Mouse (Mus musculus): ENCODE measurements around the gene Sema6d.

The Sema6d gene

DNA sequence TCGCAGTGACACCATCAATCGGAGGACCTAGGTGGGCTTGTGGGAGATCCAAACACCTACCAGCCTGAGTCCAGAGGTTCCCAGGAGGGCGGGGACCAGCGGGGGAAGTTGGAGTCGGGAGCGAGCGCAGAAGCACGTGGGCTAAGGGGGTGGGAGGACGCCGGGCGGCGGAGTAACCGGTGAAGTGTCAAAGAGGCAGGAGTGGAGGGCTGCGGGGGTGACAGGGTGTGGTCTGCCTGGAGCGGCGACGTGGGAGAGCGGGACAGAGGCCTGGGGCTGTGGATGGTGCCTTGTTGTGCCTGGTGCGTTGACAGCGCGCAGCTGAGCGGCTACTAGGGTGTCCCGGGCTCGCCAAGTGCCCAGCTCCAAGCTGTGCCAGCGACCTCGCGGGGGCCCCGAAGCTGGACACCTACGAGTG, at the start of gene Sema6d:
Gene Sema6d (plus strand): TSS at position 157 of the 418 bp plus-strand sequence.
- peak in 1 of 2 experiments; percentile 30 for DNase-seq (ENCODE audit: low spot score in 2 of 2)

DNA sequence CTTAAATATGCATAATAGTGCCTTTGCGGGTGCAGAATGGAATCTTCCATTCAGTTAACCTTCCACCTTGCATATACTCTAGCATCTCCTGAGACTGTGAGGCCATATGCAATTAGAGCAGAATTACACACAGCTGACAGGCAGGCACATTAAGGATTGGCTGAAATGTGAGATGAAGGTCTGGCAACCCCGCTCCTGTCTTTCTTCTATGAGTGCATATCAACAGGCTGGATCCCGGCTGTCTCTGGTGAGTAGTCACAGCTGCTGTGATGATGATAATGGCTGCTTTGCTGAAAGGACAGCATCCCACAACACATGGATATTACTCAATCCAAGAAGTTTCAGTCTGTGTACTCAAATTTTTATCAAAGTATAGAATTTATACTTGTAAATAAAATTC, 29.9 kb upstream of the Sema6d start:
- no peak for DNase-seq (ENCODE audit: low spot score in 2 of 2)

DNA sequence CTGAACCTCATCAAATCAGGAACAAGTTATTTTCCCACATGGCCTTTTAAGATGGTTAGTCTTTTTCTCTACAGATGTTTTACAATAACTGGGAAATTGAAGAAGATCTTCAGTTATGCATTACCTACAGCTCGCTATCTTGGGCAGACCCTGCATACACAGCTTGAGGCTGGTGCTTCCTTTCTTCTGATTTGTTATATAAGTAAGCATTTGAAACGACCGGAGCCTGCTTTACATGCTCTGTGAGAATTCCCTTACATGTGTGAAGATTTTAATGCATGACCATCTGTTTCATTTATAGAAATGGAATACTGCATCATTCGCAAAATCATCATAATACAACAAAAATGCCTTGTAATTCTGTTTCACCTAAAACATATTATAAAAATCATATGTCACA, 21.4 kb upstream of the Sema6d start:
- no peak for DNase-seq (ENCODE audit: low spot score in 2 of 2)

DNA sequence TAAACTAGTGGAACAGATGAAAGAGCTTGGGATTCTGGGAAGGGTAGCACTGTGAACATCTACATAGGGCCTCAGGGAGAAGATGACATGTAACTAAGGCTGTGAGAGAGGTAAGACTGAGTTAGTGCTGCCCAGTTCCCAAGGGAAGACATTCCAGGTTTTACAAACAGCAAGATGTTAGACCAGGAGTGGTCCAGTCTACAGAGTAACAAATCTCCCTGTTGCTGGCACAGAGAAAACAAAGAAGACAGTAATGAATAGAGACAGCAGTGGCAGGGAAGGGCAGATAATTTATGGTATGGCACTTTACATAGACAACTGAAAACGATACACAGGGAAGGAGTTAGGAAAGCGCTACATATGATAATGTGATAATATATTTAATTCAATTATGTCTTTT, 19.1 kb upstream of the Sema6d start:
- DNase-seq (ENCODE audit: low spot score in 2 of 2), result no peak

DNA sequence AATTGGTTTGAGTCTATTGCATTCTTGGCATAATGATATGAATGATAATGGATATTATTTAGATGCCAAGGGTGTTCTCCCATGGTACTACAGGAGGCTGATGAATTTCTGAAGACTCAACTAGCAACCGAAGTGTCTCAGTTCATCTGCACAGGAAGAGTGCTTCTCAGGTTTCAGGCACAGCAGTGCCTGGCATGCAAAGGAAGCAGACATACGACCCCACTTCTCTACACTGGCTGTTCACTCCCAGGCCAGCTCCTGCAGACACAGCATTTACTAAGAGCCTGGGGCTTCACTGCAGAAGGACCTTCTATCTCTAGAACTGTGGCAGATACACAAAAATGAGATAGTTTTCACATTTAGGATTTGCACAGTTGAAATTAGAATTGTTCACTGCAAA, 18.4 kb upstream of the Sema6d start:
- no peak for DNase-seq (ENCODE audit: low spot score in 2 of 2)

DNA sequence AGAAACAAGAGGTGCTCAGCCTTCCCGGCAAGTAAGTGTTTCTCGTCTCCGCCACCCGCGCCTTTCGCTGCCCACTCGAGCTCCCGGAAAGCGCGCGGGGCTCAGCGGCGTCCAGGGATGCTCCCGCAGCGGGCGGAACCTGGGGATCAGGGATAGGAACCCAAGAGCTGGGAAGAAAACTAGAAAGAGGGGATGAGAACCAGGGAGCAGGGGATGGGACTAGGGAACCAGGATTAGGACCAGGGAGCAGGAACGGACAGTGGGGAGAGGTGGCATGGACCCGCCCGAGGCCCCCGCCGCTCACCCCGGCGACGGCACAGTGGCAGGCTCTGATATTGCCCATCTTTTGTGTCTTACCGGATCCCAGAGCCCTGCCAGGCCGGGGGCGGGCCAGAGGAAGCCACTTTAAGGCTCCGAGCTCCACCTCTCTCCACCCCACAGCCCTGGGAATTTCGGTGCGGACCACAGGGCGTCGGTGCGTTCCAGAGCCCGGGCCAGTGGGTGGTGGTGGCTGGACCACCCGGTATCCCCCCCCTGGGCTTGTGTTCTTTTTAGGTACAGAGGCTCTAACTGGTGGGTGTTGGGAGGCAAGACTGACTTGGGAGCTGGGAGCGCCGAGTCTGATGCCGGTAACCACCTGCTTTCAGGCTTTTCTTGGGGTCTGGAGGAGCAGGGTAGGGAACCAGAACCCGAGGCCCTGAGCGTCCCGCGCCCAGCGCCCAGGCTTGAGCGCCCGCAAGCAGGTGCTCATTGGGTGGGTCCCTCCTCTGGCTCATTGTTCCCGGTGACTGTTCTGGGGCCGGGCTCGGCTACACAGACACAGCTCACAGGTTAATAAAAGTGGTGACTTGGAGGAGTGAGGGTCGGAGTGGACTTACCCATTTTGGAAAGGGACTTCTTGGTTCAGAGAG, 717 bp downstream of the Sema6d start:
- peak in 1 of 2 experiments; percentile 34 for DNase-seq (ENCODE audit: low spot score in 2 of 2)

DNA sequence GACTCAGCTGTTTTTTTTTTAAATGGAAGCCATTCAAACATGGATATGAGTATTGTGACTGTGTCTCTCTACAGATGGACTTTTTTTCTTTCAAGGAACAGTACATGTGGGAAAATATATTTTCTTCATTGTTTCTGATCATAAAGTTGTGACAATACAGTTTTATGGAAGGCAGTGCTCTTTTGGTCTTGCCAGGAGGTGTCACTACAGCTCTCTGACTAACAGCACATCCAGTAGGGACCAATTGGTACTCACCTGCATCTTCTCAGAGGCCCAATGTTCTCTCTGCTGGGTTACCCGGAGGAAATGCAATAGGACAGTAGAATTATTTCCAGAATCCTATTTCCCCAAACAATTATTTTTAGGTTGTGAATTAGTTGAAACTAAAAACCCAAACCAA, 9.9 kb downstream of the Sema6d start:
- no peak for DNase-seq (ENCODE audit: low spot score in 2 of 2)

DNA sequence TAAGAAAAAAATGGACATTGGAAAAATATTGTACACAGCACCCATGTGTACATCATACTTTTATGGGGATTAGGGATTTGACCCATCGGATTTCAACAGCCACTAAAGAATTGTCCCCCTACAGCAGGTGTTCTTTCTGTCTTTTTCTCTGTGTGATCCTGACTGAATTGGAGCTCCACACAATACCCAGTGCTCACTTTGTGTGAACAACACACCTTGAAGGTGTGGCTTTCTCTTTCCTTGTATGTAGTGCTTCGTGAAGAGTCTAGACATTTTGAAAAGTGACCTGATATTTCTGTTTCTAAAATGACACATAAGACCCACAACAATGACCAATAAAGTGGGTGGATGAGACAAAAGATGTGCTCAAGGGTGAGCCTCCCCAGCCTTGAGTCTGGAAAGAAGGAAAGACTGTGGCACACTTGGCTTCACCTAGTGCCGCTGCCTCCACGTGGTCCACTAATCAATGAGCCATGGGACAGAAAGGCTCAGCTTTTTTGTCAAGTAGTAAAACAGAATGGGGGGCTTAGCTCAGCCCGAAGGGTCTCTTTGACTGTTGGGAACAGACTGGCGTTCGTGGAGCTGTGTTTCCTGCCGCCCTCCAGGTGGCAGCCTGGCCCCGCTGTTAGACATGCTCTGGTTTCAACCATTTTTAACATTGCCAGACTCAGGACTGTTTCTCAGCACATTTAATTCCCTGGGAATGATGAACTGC, 10.9 kb downstream of the Sema6d start:
- peak in 1 of 2 experiments; percentile 67 for DNase-seq (ENCODE audit: low spot score in 2 of 2)

DNA sequence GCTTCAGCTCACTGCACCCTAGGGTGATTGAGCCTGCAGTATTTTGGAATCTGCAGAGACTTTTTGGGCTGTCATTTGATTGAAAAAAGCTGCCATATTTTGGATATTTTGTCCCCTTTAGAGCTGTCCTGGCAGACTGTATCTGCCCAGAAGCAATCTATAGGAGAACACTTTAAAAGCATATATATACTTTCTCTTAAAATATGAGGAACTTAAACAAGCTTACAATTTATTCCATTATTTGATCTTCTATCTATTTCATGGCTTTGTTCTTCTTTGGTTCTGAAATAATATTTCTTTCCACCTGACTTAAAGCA, 11.4 kb downstream of the Sema6d start:
- DNase-seq (ENCODE audit: low spot score in 2 of 2), result no peak

DNA sequence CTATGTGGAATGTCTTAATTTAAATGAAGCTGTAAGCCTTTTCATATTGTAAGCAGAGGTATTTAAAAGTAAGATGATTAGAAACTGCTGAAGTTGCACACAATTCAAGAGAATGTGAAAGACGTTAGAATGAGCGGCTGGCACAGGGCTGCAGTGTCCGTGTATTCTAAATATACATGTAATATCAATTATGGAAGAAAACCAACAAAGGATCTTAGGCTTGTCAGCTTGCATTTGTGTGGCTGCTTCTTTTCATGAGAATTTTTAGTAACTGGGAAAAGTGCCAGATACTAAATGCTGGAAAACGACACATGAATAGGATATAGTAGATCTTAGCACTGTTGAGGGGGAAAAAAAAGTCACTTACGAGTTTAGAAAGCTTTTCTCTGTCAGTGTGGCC, 11.8 kb downstream of the Sema6d start:
- DNase-seq (ENCODE audit: low spot score in 2 of 2), result no peak

DNA sequence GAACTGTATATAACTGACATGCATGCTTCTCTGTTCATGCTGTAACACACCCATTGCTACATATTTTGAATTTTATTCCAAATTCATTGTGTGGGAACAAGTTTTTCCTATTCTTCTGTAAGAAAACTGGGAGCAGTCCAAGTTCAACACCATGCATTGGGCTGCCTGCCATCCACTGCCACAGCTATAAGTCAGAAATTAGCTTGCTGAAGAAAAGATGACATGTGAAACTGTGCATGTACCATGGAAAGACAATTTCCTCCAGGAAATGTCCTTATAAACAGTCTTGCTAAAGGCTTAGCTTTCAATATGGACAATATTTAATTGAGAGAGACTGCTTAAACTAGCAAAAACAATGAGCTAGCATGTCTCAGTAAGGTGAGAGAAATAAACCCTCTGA, 13.5 kb downstream of the Sema6d start:
- DNase-seq (ENCODE audit: low spot score in 2 of 2), result no peak

DNA sequence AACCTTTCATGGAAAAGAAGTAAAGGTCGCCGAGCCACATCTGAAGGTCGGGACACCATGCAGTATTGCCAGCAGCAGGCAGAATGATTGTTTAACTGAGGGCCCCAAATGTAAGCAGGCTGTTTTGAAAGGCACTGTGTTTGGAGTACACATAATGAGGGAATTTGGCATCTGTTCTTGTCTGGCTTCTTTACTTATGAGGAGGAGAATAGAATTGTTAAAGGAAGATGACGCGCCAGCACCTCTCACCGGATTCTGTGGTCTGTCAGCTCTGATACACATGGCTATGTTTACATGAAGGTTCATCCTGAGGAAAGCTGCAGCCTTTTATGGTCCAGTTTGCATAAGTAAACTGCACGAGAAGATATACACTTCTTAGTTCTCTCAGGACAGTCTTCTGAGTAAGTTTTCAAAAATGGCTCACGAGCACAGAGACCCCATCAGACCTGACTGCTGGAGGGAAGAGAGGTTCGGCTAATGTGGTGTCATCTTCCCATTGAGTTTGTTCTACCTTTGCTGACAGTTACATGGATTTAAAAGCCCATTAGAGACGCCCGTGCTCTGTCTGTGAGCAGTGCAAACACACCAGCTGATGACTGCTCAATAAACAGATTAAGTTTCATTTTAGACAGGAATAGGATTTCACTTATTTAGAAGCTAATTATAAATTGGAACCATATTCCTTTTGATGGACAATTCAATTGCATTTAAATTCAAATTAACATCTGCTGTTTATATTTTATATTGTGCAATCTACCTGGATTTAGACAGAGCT, 28.9 kb downstream of the Sema6d start:
- DNase-seq (ENCODE audit: low spot score in 2 of 2), result no peak

DNA sequence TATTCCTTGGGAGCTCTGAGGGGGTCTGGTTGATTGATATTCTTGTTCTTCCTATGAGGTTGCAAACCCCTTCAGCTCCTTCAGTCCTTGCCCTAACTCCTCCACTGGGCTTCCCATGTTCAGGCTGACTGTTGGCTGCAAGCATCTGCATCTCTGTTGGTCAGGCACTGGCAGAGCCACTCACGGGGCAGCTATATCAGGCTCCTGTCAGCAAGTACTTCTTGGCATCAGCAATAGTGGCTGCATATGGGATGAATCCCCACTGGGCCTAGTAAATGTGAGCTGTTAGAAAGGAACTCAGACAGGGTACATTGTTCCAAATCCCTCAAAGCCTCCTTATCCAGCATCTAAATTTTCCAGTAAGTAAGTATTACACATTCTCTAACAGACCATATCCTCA, 30.6 kb downstream of the Sema6d start:
- DNase-seq (ENCODE audit: low spot score in 2 of 2), result no peak

DNA sequence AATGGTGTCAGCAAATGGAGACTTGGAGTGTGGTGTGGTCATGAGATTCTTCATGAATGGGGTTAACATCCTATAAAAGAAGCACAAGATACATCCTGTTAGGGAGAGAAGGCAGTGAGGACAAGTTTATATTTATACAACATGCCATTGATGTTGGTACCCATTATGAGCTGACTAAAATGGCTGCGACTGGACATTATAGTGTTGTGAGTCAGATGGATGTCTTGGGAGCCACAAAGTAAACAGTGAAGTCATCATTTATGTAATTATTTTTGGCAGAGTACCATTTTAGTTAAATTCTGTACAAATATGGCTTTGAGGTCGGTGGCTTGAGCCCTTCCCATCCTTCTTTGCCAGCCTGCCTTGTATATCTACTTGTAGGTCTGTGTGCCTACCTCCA, 31.8 kb downstream of the Sema6d start:
- no peak for DNase-seq (ENCODE audit: low spot score in 2 of 2)

DNA sequence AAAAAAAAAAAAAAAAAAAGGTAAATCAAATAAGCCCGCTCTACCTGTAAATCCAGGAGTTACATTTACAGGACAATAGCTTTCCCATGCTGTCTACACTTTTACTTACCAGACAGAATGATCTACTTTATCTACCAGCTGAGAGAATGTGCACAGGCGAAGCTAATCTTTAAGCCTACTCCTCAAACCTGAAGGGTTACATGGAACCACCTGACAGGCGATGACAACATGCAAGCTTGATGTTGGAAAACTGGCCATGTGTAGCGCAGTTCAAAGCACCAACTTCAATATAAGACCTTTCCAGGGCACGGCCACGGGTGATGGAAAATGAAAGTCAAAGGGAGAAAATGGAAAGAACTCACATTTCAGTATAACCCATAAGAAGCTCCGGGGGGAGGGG, 35.7 kb downstream of the Sema6d start:
- no peak for DNase-seq (ENCODE audit: low spot score in 2 of 2)

DNA sequence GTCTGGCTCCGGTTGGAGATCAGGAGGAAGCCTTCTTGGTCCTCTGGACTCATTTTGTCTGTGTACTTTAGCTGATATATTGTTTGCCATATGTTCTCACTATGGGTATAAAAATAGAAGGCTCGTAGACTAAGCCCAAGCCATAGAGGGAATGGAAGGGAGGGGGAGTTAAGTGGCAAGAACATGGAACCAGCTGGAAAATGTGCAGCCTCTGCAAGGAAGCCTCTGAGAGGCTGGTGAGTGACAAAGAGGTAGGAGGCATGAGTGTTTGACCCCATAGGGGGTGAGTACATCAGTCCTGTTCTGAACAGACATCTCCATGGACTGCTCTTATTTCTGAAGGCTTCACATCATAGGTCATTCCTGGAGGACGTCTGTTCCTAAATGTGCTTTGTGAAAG, 37.1 kb downstream of the Sema6d start:
- DNase-seq (ENCODE audit: low spot score in 2 of 2), result peak; percentile 8 to 23

DNA sequence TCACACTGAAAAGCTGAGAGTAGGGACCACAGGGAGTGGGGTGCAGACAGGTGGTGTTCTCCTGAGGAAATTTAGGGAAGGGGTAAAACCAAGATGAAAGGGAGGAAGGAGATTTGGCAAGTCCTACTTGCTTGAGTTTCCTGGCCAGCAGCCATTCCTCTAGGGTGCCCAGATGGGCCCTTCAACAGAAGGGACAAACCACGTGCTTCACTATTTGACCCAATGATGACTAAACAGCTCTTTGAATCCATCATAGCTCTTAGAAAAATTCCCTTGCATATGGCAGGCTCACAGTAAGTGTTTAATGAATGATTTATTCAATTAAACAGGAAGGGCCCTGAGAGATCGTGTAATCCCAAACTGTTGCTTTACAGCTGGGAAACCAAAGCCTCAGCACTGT, 41.1 kb downstream of the Sema6d start:
- DNase-seq (ENCODE audit: low spot score in 2 of 2), result no peak

DNA sequence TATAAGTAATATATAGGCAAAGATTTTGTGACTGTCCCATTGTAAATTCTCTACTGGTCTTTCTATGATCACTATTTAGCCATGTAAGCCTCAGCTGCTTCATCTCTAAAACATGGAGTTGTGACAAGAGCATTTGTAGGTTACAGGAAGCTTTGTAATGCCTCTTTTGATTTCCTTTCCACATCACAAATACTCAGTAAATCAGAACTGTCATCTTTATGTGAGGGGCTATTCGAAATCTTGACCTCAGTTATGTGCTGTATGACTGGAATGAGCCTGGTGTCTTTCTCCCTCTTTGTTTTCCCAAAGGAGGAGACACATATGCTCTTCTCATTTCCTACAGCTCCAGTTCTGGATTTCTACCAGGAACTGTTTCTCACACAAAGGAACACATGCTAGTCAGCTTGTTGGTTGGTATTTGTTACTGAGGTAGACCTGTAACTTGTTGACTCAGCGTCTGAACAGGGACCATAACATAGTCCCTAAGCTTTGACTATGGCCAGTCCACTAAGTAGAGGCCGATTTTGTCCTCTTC, 51.8 kb downstream of the Sema6d start:
- no peak for DNase-seq (ENCODE audit: low spot score in 2 of 2)

DNA sequence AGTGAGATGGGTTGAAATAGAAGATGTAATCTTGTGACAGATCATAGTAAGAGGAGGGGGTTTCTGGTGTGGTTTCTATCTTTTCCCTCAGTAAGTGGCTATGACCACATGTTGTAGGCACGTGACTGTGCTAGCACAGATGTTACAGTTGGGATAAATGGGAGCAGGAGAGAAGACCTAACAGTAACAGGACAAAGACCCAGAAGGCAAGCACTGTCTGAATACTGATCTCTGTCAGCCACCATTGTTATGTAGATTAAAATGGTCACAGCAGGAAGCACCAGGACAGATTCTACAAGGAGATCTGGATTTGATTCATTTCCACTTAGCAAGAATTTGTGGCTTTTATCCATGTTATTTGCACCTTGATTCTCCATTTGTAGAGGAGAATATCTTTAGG, 55.8 kb downstream of the Sema6d start:
- no peak for DNase-seq (ENCODE audit: low spot score in 2 of 2)

DNA sequence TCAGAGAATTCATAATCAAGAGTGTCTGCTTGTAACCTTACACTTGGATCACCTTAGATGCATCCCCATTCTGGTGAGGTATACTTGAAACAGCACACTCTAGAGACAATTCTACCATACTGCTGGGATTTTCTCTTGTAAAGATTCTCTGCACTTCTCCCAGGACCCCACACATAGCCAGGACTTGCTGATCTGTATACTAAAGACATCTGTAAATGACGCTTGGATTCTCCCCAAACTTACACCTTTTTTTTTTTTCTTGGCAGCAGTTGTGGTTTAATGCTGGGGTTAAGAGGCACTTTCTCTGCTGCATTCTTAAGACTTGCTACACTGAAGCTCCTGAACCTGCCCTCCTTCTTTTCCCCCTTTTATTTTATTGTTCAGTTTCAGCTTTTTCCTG, 68.4 kb downstream of the Sema6d start:
- DNase-seq (ENCODE audit: low spot score in 2 of 2), result no peak

DNA sequence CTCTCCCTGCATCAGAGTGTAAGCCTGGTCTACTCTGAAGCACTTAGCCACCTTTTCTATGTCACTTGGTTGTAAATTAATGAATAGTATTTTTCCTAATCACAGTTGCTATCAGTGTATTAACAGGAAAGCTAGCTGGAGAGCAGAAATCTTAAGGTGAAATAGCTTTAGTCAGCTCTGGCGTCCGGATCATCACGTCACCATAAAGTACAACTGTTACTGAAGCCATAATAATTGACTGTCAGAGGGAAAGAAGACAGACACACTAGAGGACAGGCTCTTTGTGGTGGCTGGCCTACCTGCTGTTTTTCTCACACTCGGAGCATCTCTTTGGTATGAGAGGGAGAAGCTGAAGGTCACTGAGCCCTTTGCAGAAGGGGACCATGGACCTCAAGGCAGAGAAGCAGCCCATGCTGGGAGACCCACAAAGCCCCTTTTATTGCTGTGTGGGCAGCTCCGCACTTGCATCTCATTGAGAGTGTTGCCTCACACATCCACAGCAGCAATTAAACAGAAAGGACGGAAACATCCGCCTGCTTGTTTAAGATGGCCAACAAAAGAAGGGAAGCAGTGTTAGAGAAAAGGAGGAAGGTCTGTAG, 72.3 kb downstream of the Sema6d start:
- no peak for DNase-seq (ENCODE audit: low spot score in 2 of 2)

DNA sequence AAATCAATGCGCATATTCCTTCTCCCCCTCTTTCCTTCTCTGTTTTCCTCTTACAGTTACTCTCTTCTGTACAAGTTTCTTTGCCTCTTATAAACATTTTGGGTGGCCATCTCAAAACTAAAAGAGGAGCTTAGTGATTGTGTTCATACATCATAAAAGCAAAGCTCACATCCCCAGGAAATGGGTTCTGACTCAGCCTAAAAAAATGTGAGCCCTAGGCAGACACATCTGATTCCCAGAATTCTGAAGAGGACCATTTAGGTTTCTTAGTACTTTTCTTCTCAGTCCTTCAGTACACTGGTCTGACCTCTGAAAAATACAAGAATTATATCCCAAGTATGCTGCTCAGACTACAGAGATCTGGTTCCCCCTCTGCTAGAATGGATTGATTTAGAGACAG, 78.6 kb downstream of the Sema6d start:
- no peak for DNase-seq (ENCODE audit: low spot score in 2 of 2)

Measured in left cerebral cortex, adult 9 months (tissue).